Mouse (Mus musculus): ENCODE measurements around the gene Fsip1. TPM values are rescaled to one million over a fixed set of nuclear protein-coding genes. Genes with fewer than 3 reads are reported as not detected.

Gene Fsip1
- polyA plus RNA-seq, 1 experiment = 0.14 TPM

DNA sequence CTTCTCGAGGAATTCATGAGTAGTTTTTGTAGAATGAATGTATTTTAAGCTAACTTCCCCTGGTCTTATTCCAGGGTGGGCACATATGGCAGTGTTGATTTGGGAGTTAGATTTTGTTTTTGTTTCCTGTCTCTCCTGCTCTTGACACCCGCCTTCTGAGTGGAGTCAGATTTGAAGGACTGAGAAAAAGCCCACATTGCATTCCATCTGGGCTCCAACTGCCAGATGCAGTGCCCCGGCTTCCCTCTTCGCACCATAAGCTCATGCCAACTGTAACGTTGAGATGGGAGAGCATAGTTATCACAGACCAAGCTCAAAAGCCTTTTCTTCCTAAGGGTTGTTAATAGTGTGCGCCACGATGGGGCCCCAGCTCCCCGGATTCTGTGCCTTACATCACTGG, 5.9 kb upstream of the Fsip1 start:
- Histone ChIP-seq H3ac (ENCODE audit: control insufficient read depth, insufficient read length) (no peak overlapping the region), H3K36me3 (ENCODE audit: control insufficient read depth, insufficient read depth) (no peaks in the 10 kb centered on the region), H3K79me2 (ENCODE audit: control insufficient read depth, insufficient read depth) (no peaks in the 10 kb centered on the region), H3K4me2 (ENCODE audit: low read depth) (peak overlapping the region; percentile 27), H3K4me3 (no peak overlapping the region), H3K27me3 (ENCODE audit: control insufficient read depth, insufficient read depth, insufficient read length) (no peaks in the 10 kb centered on the region)
- no peak for TF ChIP-seq MYOG (IDR thresholded peaks at IDR 0.05; ENCODE audit: control insufficient read depth in 1 of 3, insufficient read depth in 1 of 3, insufficient read length in 2 of 3, low read depth in 2 of 3)
- no peak for TF ChIP-seq REST (IDR thresholded peaks at IDR 0.05; ENCODE audit: insufficient read depth, insufficient read length)
- no peak for TF ChIP-seq USF1 (IDR thresholded peaks at IDR 0.05; ENCODE audit: low read depth)
- no peak for TF ChIP-seq CEBPB (IDR thresholded peaks at IDR 0.05; ENCODE audit: insufficient read depth, poor library complexity, severe bottlenecking)
- TF ChIP-seq MAX (IDR thresholded peaks at IDR 0.05; ENCODE audit: low read depth) = no peak
- no peak for TF ChIP-seq TCF3 (IDR thresholded peaks at IDR 0.05; ENCODE audit: insufficient read length, low read depth)
- no peak for TF ChIP-seq MYOD1 (IDR thresholded peaks at IDR 0.05; ENCODE audit: control insufficient read depth in 1 of 3, insufficient read length in 2 of 3, low read depth in 2 of 3)
- no peak for TF ChIP-seq TCF12 (IDR thresholded peaks at IDR 0.05; ENCODE audit: insufficient read depth, poor library complexity, severe bottlenecking)

- no peak overlapping the region for H3K4me3 ChIP-seq
- no peaks in the 10 kb centered on the region for H3K27me3 ChIP-seq (ENCODE audit: control insufficient read depth, insufficient read depth, insufficient read length)
- no peak overlapping the region for H3ac ChIP-seq (ENCODE audit: control insufficient read depth, insufficient read length)
- H3K36me3 ChIP-seq (ENCODE audit: control insufficient read depth, insufficient read depth) = no peaks in the 10 kb centered on the region
- no peaks in the 10 kb centered on the region for H3K79me2 ChIP-seq (ENCODE audit: control insufficient read depth, insufficient read depth)
- H3K4me2 ChIP-seq (ENCODE audit: low read depth) = no peak overlapping the region
- TF ChIP-seq POLR2A (IDR thresholded peaks at IDR 0.05; ENCODE audit: insufficient read length, low read depth) = no peak
- no peak for TF ChIP-seq MAX (IDR thresholded peaks at IDR 0.05; ENCODE audit: low read depth)
- no peak for TF ChIP-seq TCF12 (IDR thresholded peaks at IDR 0.05; ENCODE audit: insufficient read depth, poor library complexity, severe bottlenecking)
- TF ChIP-seq E2F4 (IDR thresholded peaks at IDR 0.05; ENCODE audit: insufficient read depth) = no peak
- no peak for TF ChIP-seq TCF3 (IDR thresholded peaks at IDR 0.05; ENCODE audit: insufficient read length, low read depth)
- no peak for TF ChIP-seq REST (IDR thresholded peaks at IDR 0.05; ENCODE audit: insufficient read depth, insufficient read length)
- TF ChIP-seq SRF (IDR thresholded peaks at IDR 0.05; ENCODE audit: control insufficient read depth, insufficient read length, low read depth) = no peak
- no peak for TF ChIP-seq CEBPB (IDR thresholded peaks at IDR 0.05; ENCODE audit: insufficient read depth, poor library complexity, severe bottlenecking)
- TF ChIP-seq MYOG (IDR thresholded peaks at IDR 0.05; ENCODE audit: control insufficient read depth in 1 of 3, insufficient read depth in 1 of 3, insufficient read length in 2 of 3, low read depth in 2 of 3) = no peak
- no peak for TF ChIP-seq POLR2AphosphoS2 (IDR thresholded peaks at IDR 0.05; ENCODE audit: insufficient read length, low read depth)
- TF ChIP-seq USF1 (IDR thresholded peaks at IDR 0.05; ENCODE audit: low read depth) = no peak
- no peak for TF ChIP-seq MYOD1 (IDR thresholded peaks at IDR 0.05; ENCODE audit: control insufficient read depth in 1 of 3, insufficient read length in 2 of 3, low read depth in 2 of 3)
These were observed 3.0 kb upstream of the Fsip1 start for GRCm38 (mm10) chr2:118259746-118260145.

DNA sequence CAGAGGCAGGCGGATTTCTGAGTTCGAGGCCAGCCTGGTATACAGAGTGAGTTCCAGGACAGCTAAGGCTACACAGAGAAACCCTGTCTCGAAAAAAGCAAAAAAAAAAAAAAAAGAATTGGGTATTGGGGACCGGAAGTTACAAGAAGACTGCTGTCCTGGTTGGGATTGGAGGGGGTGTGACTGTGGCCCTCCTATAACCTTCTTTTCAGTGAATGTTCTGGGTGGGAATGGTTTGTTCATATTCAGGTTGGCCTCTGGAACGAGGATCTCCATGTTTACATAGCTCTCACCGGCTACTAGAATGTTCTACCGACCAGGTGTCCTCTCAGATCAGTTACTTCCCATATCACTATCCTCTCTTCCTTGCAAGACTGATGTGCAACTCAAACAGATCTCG, 328 bp upstream of the Fsip1 start:
- TF ChIP-seq MYOD1 (IDR thresholded peaks at IDR 0.05; ENCODE audit: control insufficient read depth in 1 of 3, insufficient read length in 2 of 3, low read depth in 2 of 3) = no peak
- no peak for TF ChIP-seq POLR2A (IDR thresholded peaks at IDR 0.05; ENCODE audit: insufficient read length, low read depth)
- no peak for TF ChIP-seq MAX (IDR thresholded peaks at IDR 0.05; ENCODE audit: low read depth)
- no peak for TF ChIP-seq POLR2AphosphoS2 (IDR thresholded peaks at IDR 0.05; ENCODE audit: insufficient read length, low read depth)
- no peak for TF ChIP-seq MYOG (IDR thresholded peaks at IDR 0.05; ENCODE audit: control insufficient read depth in 1 of 3, insufficient read depth in 1 of 3, insufficient read length in 2 of 3, low read depth in 2 of 3)
- TF ChIP-seq CEBPB (IDR thresholded peaks at IDR 0.05; ENCODE audit: insufficient read depth, poor library complexity, severe bottlenecking) = no peak
- no peak for TF ChIP-seq REST (IDR thresholded peaks at IDR 0.05; ENCODE audit: insufficient read depth, insufficient read length)
- TF ChIP-seq SRF (IDR thresholded peaks at IDR 0.05; ENCODE audit: control insufficient read depth, insufficient read length, low read depth) = no peak
- no peak for TF ChIP-seq TCF12 (IDR thresholded peaks at IDR 0.05; ENCODE audit: insufficient read depth, poor library complexity, severe bottlenecking)
- Histone ChIP-seq H3K79me2 (ENCODE audit: control insufficient read depth, insufficient read depth) (no peaks in the 10 kb centered on the region), H3K4me2 (ENCODE audit: low read depth) (peak overlapping the region; percentile 80), H3K27me3 (ENCODE audit: control insufficient read depth, insufficient read depth, insufficient read length) (no peaks in the 10 kb centered on the region), H3K4me3 (peak overlapping the region; percentile 29), H3ac (ENCODE audit: control insufficient read depth, insufficient read length) (no peak overlapping the region), H3K36me3 (ENCODE audit: control insufficient read depth, insufficient read depth) (no peaks in the 10 kb centered on the region)

DNA sequence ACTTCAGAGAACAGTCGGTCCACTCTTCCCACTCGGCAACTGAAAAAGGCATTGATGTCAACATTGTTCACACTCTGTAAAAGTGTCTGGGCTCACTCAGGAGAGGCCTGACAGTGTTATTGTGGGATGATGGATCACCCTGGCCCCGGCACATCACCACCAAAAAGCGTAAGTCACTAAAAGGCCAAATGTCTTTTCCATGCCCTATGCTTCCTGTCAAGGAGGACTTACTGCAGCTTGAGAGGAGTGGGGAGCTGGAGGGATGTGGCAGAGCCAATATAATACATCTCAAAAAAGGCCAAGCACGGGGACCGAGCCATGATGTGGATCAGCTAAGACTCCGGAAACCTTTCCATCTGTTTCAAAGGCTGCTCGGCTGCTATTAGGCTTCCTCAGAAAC, 2.2 kb downstream of the Fsip1 start:
- Histone ChIP-seq H3K36me3 (ENCODE audit: control insufficient read depth, insufficient read depth) (no peaks in the 10 kb centered on the region), H3K4me2 (ENCODE audit: low read depth) (no peak overlapping the region), H3K4me3 (no peak overlapping the region), H3ac (ENCODE audit: control insufficient read depth, insufficient read length) (no peak overlapping the region), H3K79me2 (ENCODE audit: control insufficient read depth, insufficient read depth) (no peaks in the 10 kb centered on the region), H3K27me3 (ENCODE audit: control insufficient read depth, insufficient read depth, insufficient read length) (no peaks in the 10 kb centered on the region)
- no peak for TF ChIP-seq USF1 (IDR thresholded peaks at IDR 0.05; ENCODE audit: low read depth)
- TF ChIP-seq MYOG (IDR thresholded peaks at IDR 0.05; ENCODE audit: control insufficient read depth in 1 of 3, insufficient read depth in 1 of 3, insufficient read length in 2 of 3, low read depth in 2 of 3) = no peak
- TF ChIP-seq MAX (IDR thresholded peaks at IDR 0.05; ENCODE audit: low read depth) = no peak
- no peak for TF ChIP-seq POLR2A (IDR thresholded peaks at IDR 0.05; ENCODE audit: insufficient read length, low read depth)
- no peak for TF ChIP-seq POLR2AphosphoS2 (IDR thresholded peaks at IDR 0.05; ENCODE audit: insufficient read length, low read depth)
- no peak for TF ChIP-seq TCF12 (IDR thresholded peaks at IDR 0.05; ENCODE audit: insufficient read depth, poor library complexity, severe bottlenecking)
- TF ChIP-seq REST (IDR thresholded peaks at IDR 0.05; ENCODE audit: insufficient read depth, insufficient read length) = no peak
- TF ChIP-seq MYOD1 (IDR thresholded peaks at IDR 0.05; ENCODE audit: control insufficient read depth in 1 of 3, insufficient read length in 2 of 3, low read depth in 2 of 3) = no peak
- no peak for TF ChIP-seq SRF (IDR thresholded peaks at IDR 0.05; ENCODE audit: control insufficient read depth, insufficient read length, low read depth)
- TF ChIP-seq TCF3 (IDR thresholded peaks at IDR 0.05; ENCODE audit: insufficient read length, low read depth) = no peak
- no peak for TF ChIP-seq CEBPB (IDR thresholded peaks at IDR 0.05; ENCODE audit: insufficient read depth, poor library complexity, severe bottlenecking)
- TF ChIP-seq E2F4 (IDR thresholded peaks at IDR 0.05; ENCODE audit: insufficient read depth) = no peak

GRCm38 (mm10) chr2:118248966-118249365, 7.8 kb downstream of the Fsip1 start:
- TF ChIP-seq POLR2A (IDR thresholded peaks at IDR 0.05; ENCODE audit: insufficient read length, low read depth) (no peak), USF1 (IDR thresholded peaks at IDR 0.05; ENCODE audit: low read depth) (no peak), POLR2AphosphoS2 (IDR thresholded peaks at IDR 0.05; ENCODE audit: insufficient read length, low read depth) (no peak), MYOD1 (IDR thresholded peaks at IDR 0.05; ENCODE audit: control insufficient read depth in 1 of 3, insufficient read length in 2 of 3, low read depth in 2 of 3) (no peak), SRF (IDR thresholded peaks at IDR 0.05; ENCODE audit: control insufficient read depth, insufficient read length, low read depth) (no peak), MYOG (IDR thresholded peaks at IDR 0.05; ENCODE audit: control insufficient read depth in 1 of 3, insufficient read depth in 1 of 3, insufficient read length in 2 of 3, low read depth in 2 of 3) (no peak), MAX (IDR thresholded peaks at IDR 0.05; ENCODE audit: low read depth) (no peak), E2F4 (IDR thresholded peaks at IDR 0.05; ENCODE audit: insufficient read depth) (no peak), CEBPB (IDR thresholded peaks at IDR 0.05; ENCODE audit: insufficient read depth, poor library complexity, severe bottlenecking) (no peak), TCF12 (IDR thresholded peaks at IDR 0.05; ENCODE audit: insufficient read depth, poor library complexity, severe bottlenecking) (no peak), TCF3 (IDR thresholded peaks at IDR 0.05; ENCODE audit: insufficient read length, low read depth) (no peak), REST (IDR thresholded peaks at IDR 0.05; ENCODE audit: insufficient read depth, insufficient read length) (no peak)
- Histone ChIP-seq H3K4me3 (no peak overlapping the region), H3K4me2 (ENCODE audit: low read depth) (no peak overlapping the region), H3K79me2 (ENCODE audit: control insufficient read depth, insufficient read depth) (no peaks in the 10 kb centered on the region), H3K27me3 (ENCODE audit: control insufficient read depth, insufficient read depth, insufficient read length) (no peaks in the 10 kb centered on the region), H3K36me3 (ENCODE audit: control insufficient read depth, insufficient read depth) (no peaks in the 10 kb centered on the region), H3ac (ENCODE audit: control insufficient read depth, insufficient read length) (no peak overlapping the region)
